Mouse (Mus musculus): ENCODE measurements around the gene Efna5. TPM values are rescaled to one million over a fixed set of nuclear protein-coding genes. Genes with fewer than 3 reads are reported as not detected.

Efna5 gene
- total and polyA plus RNA-seq, 3 experiments: 0.04 to 0.23 TPM; not detected in 1

GRCm38 (mm10) chr17:62657832-62658630 is 223.1 kb downstream of the Efna5 start:
- in situ Hi-C loops (cut with MboI; ENCODE audit: low pct_ligation_motif_present, low pct_unique_long_range_greater_than_20kb, low sequenced_read_pairs): no loop called here
- dilution Hi-C loops (cut with MboI; ENCODE audit: extremely low pct_ligation_motif_present, extremely low pct_unique_long_range_greater_than_20kb, low sequenced_read_pairs): no loop called here

GRCm38 (mm10) chr17:62657051-62657450 is 224.1 kb downstream of the Efna5 start:
- no peak overlapping the region for H3K27ac ChIP-seq (ENCODE audit: insufficient read depth, low read depth)
- no peak overlapping the region for H3K4me2 ChIP-seq (ENCODE audit: insufficient read depth, low read depth, poor library complexity, severe bottlenecking)
- no peak for DNase-seq (ENCODE audit: extremely low read depth)
- H3K79me2 ChIP-seq (replicated peaks; ENCODE audit: control insufficient read depth, extremely low read depth, insufficient read depth, poor library complexity, severe bottlenecking): no peaks in the 10 kb centered on the region
- H3K4me1 ChIP-seq (ENCODE audit: control insufficient read depth in 1 of 2, insufficient read depth in 2 of 2): no peaks in the 10 kb centered on the region
- dilution Hi-C loops (cut with MboI; ENCODE audit: extremely low pct_ligation_motif_present, extremely low pct_unique_long_range_greater_than_20kb, low sequenced_read_pairs) (no loop called here), in situ Hi-C loops (cut with MboI; ENCODE audit: low pct_ligation_motif_present, low pct_unique_long_range_greater_than_20kb, low sequenced_read_pairs) (no loop called here)
- H3K9me3 ChIP-seq (replicated peaks; ENCODE audit: low read length): no peaks in the 10 kb centered on the region
- TF ChIP-seq RCOR1 (conservative IDR thresholded peaks at IDR 0.05; ENCODE audit: low read depth, low read length): no peak
- TF ChIP-seq CHD1 (IDR thresholded peaks at IDR 0.05; ENCODE audit: low read depth, low read length): no peak
- TF ChIP-seq IRF4 (IDR thresholded peaks at IDR 0.05; ENCODE audit: low read depth, low read length): no peak
- no peak for TF ChIP-seq MAFK (IDR thresholded peaks at IDR 0.05; ENCODE audit: insufficient replicate concordance, low read length)
- no peak for TF ChIP-seq BHLHE40 (IDR thresholded peaks at IDR 0.05; ENCODE audit: low read depth, low read length)
- no peak for TF ChIP-seq MYC (IDR thresholded peaks at IDR 0.05; ENCODE audit: low read depth, low read length)
- TF ChIP-seq MAX (IDR thresholded peaks at IDR 0.05; ENCODE audit: low read length): no peak
- no peak for TF ChIP-seq SMC3 (IDR thresholded peaks at IDR 0.05; ENCODE audit: low read depth, low read length)
- TF ChIP-seq PAX5 (IDR thresholded peaks at IDR 0.05; ENCODE audit: low read length): no peak
- no peaks in the 10 kb centered on the region for H3K36me3 ChIP-seq (replicated peaks in 1 of 2; ENCODE audit: control insufficient read depth in 1 of 2, insufficient read depth in 1 of 2, low read length in 1 of 2)
- no peak overlapping the region for H3K4me3 ChIP-seq (replicated peaks in 1 of 3; ENCODE audit: low read depth in 2 of 3, low read length in 2 of 3, poor library complexity in 1 of 3)
- H3K9ac ChIP-seq (ENCODE audit: insufficient read depth, low read depth): no peak overlapping the region
- H3K27me3 ChIP-seq (replicated peaks): no peaks in the 10 kb centered on the region

More at GRCm38 (mm10) chr17:62657832-62658630, 223.1 kb downstream of the Efna5 start:
- Histone ChIP-seq H3K79me2 (replicated peaks; ENCODE audit: control insufficient read depth, extremely low read depth, insufficient read depth, poor library complexity, severe bottlenecking) (no peaks in the 10 kb centered on the region), H3K4me1 (ENCODE audit: control insufficient read depth in 1 of 2, insufficient read depth in 2 of 2) (no peaks in the 10 kb centered on the region), H3K36me3 (replicated peaks in 1 of 2; ENCODE audit: control insufficient read depth in 1 of 2, insufficient read depth in 1 of 2, low read length in 1 of 2) (no peaks in the 10 kb centered on the region), H3K4me3 (replicated peaks in 1 of 3; ENCODE audit: low read depth in 2 of 3, low read length in 2 of 3, poor library complexity in 1 of 3) (no peak overlapping the region), H3K27ac (ENCODE audit: insufficient read depth, low read depth) (no peak overlapping the region), H3K9ac (ENCODE audit: insufficient read depth, low read depth) (no peak overlapping the region), H3K4me2 (ENCODE audit: insufficient read depth, low read depth, poor library complexity, severe bottlenecking) (no peak overlapping the region), H3K9me3 (replicated peaks; ENCODE audit: low read length) (no peaks in the 10 kb centered on the region), H3K27me3 (replicated peaks) (no peaks in the 10 kb centered on the region)
- no peak for DNase-seq (ENCODE audit: extremely low read depth)
- TF ChIP-seq RAD21 (IDR thresholded peaks at IDR 0.05; ENCODE audit: low read depth, low read length): no peak
- TF ChIP-seq MAX (IDR thresholded peaks at IDR 0.05; ENCODE audit: low read length): no peak
- TF ChIP-seq UBTF (IDR thresholded peaks at IDR 0.05; ENCODE audit: low read depth, low read length): no peak
- no peak for TF ChIP-seq ZNF384 (IDR thresholded peaks at IDR 0.05; ENCODE audit: low read depth, low read length)
- TF ChIP-seq JUN (IDR thresholded peaks at IDR 0.05; ENCODE audit: insufficient read depth, low read depth, low read length): no peak
- no peak for TF ChIP-seq ZC3H11A (IDR thresholded peaks at IDR 0.05; ENCODE audit: low read depth, low read length)
- TF ChIP-seq TCF12 (IDR thresholded peaks at IDR 0.05; ENCODE audit: low read depth, low read length): no peak
- TF ChIP-seq KAT2A (IDR thresholded peaks at IDR 0.05; ENCODE audit: insufficient replicate concordance, low read length): no peak

Measured in CH12.LX (cell line).